Mouse (Mus musculus): Measurements from ENCODE around the gene Ccdc43.

GRCm38 (mm10) chr11:102742066-102742465 is 44.5 kb upstream of the Ccdc43 start:
- no peak for TF ChIP-seq POLR2A (IDR thresholded peaks at IDR 0.05; ENCODE audit: low read depth, low read length)
- no peak for TF ChIP-seq CTCF (IDR thresholded peaks at IDR 0.05; ENCODE audit: extremely low read depth, insufficient read length, insufficient replicate concordance, low read depth, low read length)
